Mouse (Mus musculus) neural tube, embryonic 11.5 days (tissue): Measurements from ENCODE around the gene Gipc2. TPM values are rescaled to one million over a fixed set of nuclear protein-coding genes. Genes with fewer than 3 reads are reported as not detected.

Source experiments
- ATAC-seq: fragments of 200-750 bp; cut with Nextera tagmentation; 2 replicates; pipeline ENCODE4 v1.8.0; 2017; ENCODE audit warnings: moderate number of reproducible peaks, mild to moderate bottlenecking, moderate TSS enrichment, moderate library complexity; ENCODE audit not compliant: insufficient read depth, low FRiP score, low TSS enrichment
- DNase-seq: peaks from one replicate; pipeline ENCODE4 v3.0.0-alpha.2; 2015; ENCODE audit warnings: low spot score
- H3K27ac ChIP-seq: fragments of 300-500 bp; sonication (generic); 2 replicates; pipeline ENCODE4 v1.5.1; 2014; ENCODE audit warnings: low read depth, mild to moderate bottlenecking, low read length
- H3K27me3 ChIP-seq: fragments of 300-500 bp; sonication (generic); 2 replicates; pipeline ENCODE4 v1.6.1; 2014; ENCODE audit warnings: mild to moderate bottlenecking, low read length, mixed read lengths; ENCODE audit not compliant: control insufficient read depth, insufficient read depth
- H3K36me3 ChIP-seq: fragments of 300-500 bp; sonication (generic); 2 replicates; pipeline ENCODE4 v1.6.1; 2014; ENCODE audit warnings: mild to moderate bottlenecking, low read length, moderate library complexity, mixed read lengths; ENCODE audit not compliant: control insufficient read depth, insufficient read depth
- H3K4me1 ChIP-seq: fragments of 300-500 bp; sonication (generic); 2 replicates; pipeline ENCODE4 v1.6.1; 2014; ENCODE audit warnings: low read length, mixed read lengths; ENCODE audit not compliant: control insufficient read depth, insufficient read depth
- H3K4me2 ChIP-seq: fragments of 300-500 bp; sonication (generic); 2 replicates; pipeline ENCODE4 v1.6.1; 2014; ENCODE audit warnings: low read depth, mild to moderate bottlenecking, moderate library complexity
- H3K4me3 ChIP-seq: fragments of 300-500 bp; sonication (generic); 2 replicates; pipeline ENCODE4 v1.5.1; 2014; ENCODE audit warnings: low read depth, low read length
- H3K9ac ChIP-seq: fragments of 300-500 bp; sonication (generic); 2 replicates; pipeline ENCODE4 v1.6.1; 2014; ENCODE audit warnings: mild to moderate bottlenecking, low read length
- H3K9me3 ChIP-seq: fragments of 300-500 bp; sonication (generic); 2 replicates; pipeline ENCODE4 v1.6.1; 2016; ENCODE audit warnings: low read length; ENCODE audit not compliant: control insufficient read depth
- WGBS: fragments of 180-500 bp; shearing (Covaris S2); extraction: QIAGEN DNeasy Blood & Tissue Kit; methylation state at CpG from one replicate; pipeline ENCODE4 v1.1.7; 2014; 5-methylcytosine and 5-hydroxymethylcytosine counted together
- polyA plus RNA-seq: library from polyadenylated mRNA; unstranded; fragments of >200 nt; fragmentation: Nextera tagmentation; extraction: Ambion mirVana; gene quantifications from 2 replicates; pipeline ENCODE4 v1.2.1, GENCODE M21; 2014

Gipc2 gene
- polyA plus RNA-seq, 1 experiment from 2014 or later: 1.1 TPM

DNA sequence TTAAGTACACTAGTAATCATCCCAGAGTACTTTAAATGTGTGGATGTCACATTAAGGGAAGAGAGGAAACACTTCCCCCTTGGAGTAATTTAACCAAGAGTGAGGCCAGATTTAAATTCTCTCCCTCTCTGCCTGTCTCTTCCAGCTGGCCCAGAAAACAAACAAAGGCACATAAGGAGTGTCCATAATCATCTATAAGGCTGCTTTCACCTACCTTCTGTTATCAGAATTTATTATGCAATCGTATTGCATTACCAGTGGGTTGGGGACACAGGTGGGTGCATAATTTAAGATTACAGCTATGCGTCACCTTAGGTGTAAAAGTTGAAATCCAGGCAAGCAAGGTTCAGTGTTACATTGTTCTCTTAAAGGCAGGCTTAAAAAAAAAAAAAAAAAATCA is 114.1 kb downstream of the Gipc2 start:
- H3K27ac ChIP-seq: no peak overlapping the region
- no peak for DNase-seq
- no peaks in the 10 kb centered on the region for H3K4me1 ChIP-seq
- no peak overlapping the region for H3K4me2 ChIP-seq
- no peaks in the 10 kb centered on the region for H3K36me3 ChIP-seq
- no peak overlapping the region for H3K9ac ChIP-seq
- 92% methylated on average over 2 of the region's 2 CpGs for WGBS
- no peaks in the 10 kb centered on the region for H3K27me3 ChIP-seq
- H3K9me3 ChIP-seq: no peaks in the 10 kb centered on the region
- no peak overlapping the region for H3K4me3 ChIP-seq
- no peak for ATAC-seq

DNA sequence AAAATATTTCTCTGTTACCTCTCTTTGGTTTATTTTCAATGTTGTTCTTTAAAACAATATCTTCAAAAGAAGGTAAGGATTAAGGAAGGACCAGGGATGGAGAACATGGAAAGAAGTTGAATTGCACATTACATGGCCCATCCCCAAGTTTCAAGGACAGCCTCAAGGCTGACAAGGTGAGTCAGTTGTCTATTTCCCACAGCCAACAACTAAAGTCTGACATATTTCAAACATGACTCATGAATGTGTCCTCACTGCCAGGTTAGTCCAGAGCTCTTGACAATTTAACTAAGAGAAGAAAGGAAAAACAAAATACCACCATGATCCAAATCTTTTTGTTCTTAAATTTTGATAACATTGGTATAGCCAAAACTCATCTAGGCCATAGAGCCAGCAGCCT is 118.1 kb downstream of the Gipc2 start:
- Histone ChIP-seq H3K27me3 (no peaks in the 10 kb centered on the region), H3K36me3 (no peaks in the 10 kb centered on the region), H3K4me3 (no peak overlapping the region), H3K9ac (no peak overlapping the region), H3K27ac (no peak overlapping the region), H3K4me2 (no peak overlapping the region), H3K4me1 (no peaks in the 10 kb centered on the region), H3K9me3 (no peaks in the 10 kb centered on the region)
- DNase-seq (no peak), ATAC-seq (no peak)

DNA sequence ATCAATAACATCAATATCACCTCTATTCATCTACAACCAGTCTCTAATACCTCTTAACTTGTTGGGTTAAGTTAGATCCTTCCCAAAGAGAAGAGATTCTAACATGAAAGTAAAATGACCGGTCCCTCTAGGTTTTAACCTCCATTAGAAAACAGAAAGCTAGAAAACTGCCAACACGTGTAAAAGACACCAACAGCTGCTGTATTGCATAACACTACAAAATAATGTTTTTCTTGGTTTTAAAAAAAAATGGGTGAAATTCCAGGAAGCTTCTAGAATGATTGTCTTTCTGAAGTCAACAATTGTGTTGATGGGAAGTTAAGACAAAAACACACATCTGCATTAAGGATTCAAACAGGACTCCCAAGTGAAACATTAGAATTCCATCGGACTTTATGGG is 119.1 kb downstream of the Gipc2 start:
- Histone ChIP-seq H3K9me3 (no peaks in the 10 kb centered on the region), H3K4me3 (no peak overlapping the region), H3K36me3 (no peaks in the 10 kb centered on the region), H3K9ac (no peak overlapping the region), H3K4me1 (no peaks in the 10 kb centered on the region), H3K27me3 (no peaks in the 10 kb centered on the region), H3K27ac (no peak overlapping the region), H3K4me2 (no peak overlapping the region)
- 88% methylated on average over 3 of the region's 3 CpGs for WGBS
- no peak for DNase-seq
- ATAC-seq: no peak

Other genes with a start within 250 kb of the Gipc2 start
- 26.5 and 27.0 TPM in 2 replicates for gene Dnajb4, start 44.1 kb upstream of the Gipc2 start, polyA plus RNA-seq
- gene Fubp1, start 44.2 kb upstream of the Gipc2 start, polyA plus RNA-seq: 399 and 403 TPM in 2 replicates
- gene Nexn, start 100.1 kb upstream of the Gipc2 start, polyA plus RNA-seq: 5.9 and 6.0 TPM in 2 replicates
- gene Miga1, start 174.2 kb upstream of the Gipc2 start, polyA plus RNA-seq: 19.4 and 20.6 TPM in 2 replicates
- gene Usp33, start 180.2 kb upstream of the Gipc2 start, polyA plus RNA-seq: 81.3 and 81.9 TPM in 2 replicates
- gene Zzz3, start 229.2 kb upstream of the Gipc2 start, polyA plus RNA-seq: 59.4 and 64.6 TPM in 2 replicates